Mouse (Mus musculus): ENCODE measurements at regions not wholly inside any gene's neighbourhood (a gene's known extent, or its start where the extent isn't known, plus 50 kb on each side); places are given as distances from the start of the nearest gene placed in this dataset.

GRCm38 (mm10) chr15:67686140-67686539, 1185.4 kb upstream of the Lrrc6 start:
- no peak overlapping the region for H3K4me2 ChIP-seq (ENCODE audit: low read depth)
- no peak for TF ChIP-seq MYOG (IDR thresholded peaks at IDR 0.05; ENCODE audit: control insufficient read depth in 1 of 3, insufficient read depth in 1 of 3, insufficient read length in 2 of 3, low read depth in 2 of 3)
- TF ChIP-seq SRF (IDR thresholded peaks at IDR 0.05; ENCODE audit: control insufficient read depth, insufficient read length, low read depth) = no peak
- TF ChIP-seq POLR2A (IDR thresholded peaks at IDR 0.05; ENCODE audit: insufficient read length, low read depth) = no peak
- no peak for TF ChIP-seq CEBPB (IDR thresholded peaks at IDR 0.05; ENCODE audit: insufficient read depth, poor library complexity, severe bottlenecking)
- TF ChIP-seq USF1 (IDR thresholded peaks at IDR 0.05; ENCODE audit: low read depth) = no peak
- no peak for TF ChIP-seq TCF3 (IDR thresholded peaks at IDR 0.05; ENCODE audit: insufficient read length, low read depth)
- no peak for TF ChIP-seq POLR2AphosphoS2 (IDR thresholded peaks at IDR 0.05; ENCODE audit: insufficient read length, low read depth)
- no peak for TF ChIP-seq MAX (IDR thresholded peaks at IDR 0.05; ENCODE audit: low read depth)
- TF ChIP-seq E2F4 (IDR thresholded peaks at IDR 0.05; ENCODE audit: insufficient read depth) = no peak
- TF ChIP-seq TCF12 (IDR thresholded peaks at IDR 0.05; ENCODE audit: insufficient read depth, poor library complexity, severe bottlenecking) = no peak
- TF ChIP-seq MYOD1 (IDR thresholded peaks at IDR 0.05; ENCODE audit: control insufficient read depth in 1 of 3, insufficient read length in 2 of 3, low read depth in 2 of 3) = no peak
- TF ChIP-seq REST (IDR thresholded peaks at IDR 0.05; ENCODE audit: insufficient read depth, insufficient read length) = no peak
- H3K27me3 ChIP-seq (ENCODE audit: control insufficient read depth, insufficient read depth, insufficient read length) = no peaks in the 10 kb centered on the region
- no peaks in the 10 kb centered on the region for H3K79me2 ChIP-seq (ENCODE audit: control insufficient read depth, insufficient read depth)
- no peak overlapping the region for H3ac ChIP-seq (ENCODE audit: control insufficient read depth, insufficient read length)
- H3K4me3 ChIP-seq = no peak overlapping the region
- H3K36me3 ChIP-seq (ENCODE audit: control insufficient read depth, insufficient read depth) = no peaks in the 10 kb centered on the region

DNA sequence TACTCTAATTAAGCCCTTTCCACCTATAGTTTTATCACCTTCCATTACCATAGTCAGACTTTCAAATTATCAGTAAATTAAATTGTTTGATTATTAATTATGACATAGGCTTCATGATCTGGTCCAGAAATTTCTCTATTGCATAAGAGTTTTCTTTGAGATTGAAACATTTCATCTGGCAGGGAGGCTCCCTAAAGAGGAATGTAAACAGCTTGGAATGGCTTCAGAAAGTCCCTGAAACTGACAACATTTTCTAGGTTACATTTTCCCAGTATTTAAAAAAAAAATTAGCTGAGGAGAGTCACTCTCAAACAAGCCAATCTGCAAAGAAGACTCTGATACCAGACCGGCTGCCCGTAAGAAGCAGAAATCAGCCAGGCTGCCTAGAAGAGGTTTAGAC, 1172.6 kb upstream of the Lrrc6 start:
- no peak overlapping the region for H3K4me2 ChIP-seq (ENCODE audit: low read depth)
- no peaks in the 10 kb centered on the region for H3K36me3 ChIP-seq (ENCODE audit: control insufficient read depth, insufficient read depth)
- H3K79me2 ChIP-seq (ENCODE audit: control insufficient read depth, insufficient read depth) = no peaks in the 10 kb centered on the region
- no peak overlapping the region for H3ac ChIP-seq (ENCODE audit: control insufficient read depth, insufficient read length)
- H3K27me3 ChIP-seq (ENCODE audit: control insufficient read depth, insufficient read depth, insufficient read length) = no peaks in the 10 kb centered on the region
- no peak overlapping the region for H3K4me3 ChIP-seq
- no peak for TF ChIP-seq TCF12 (IDR thresholded peaks at IDR 0.05; ENCODE audit: insufficient read depth, poor library complexity, severe bottlenecking)
- no peak for TF ChIP-seq E2F4 (IDR thresholded peaks at IDR 0.05; ENCODE audit: insufficient read depth)
- TF ChIP-seq MYOD1 (IDR thresholded peaks at IDR 0.05; ENCODE audit: control insufficient read depth in 1 of 3, insufficient read length in 2 of 3, low read depth in 2 of 3) = no peak
- TF ChIP-seq TCF3 (IDR thresholded peaks at IDR 0.05; ENCODE audit: insufficient read length, low read depth) = no peak
- no peak for TF ChIP-seq POLR2AphosphoS2 (IDR thresholded peaks at IDR 0.05; ENCODE audit: insufficient read length, low read depth)

DNA sequence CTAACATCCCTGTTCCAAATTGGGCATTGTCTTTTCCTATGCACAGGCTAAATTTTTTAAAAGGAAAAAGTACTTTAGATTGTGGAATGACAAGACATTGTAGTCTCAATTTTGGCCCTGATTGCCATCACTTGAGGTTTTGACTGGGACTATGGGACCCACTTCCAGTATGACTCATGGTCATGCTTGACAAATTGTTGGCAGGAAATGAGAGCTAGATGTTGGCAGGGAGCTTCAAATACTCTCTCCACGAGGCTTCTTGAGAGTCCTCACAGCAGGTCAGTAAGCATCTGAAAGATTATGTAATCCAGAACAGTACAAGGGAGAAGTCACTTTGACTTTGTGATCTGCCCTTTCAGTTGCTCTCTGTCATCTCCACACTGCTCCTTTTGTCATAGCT, 1135.4 kb upstream of the Lrrc6 start:
- H3K4me2 ChIP-seq (ENCODE audit: low read depth) = no peak overlapping the region
- TF ChIP-seq SRF (IDR thresholded peaks at IDR 0.05; ENCODE audit: control insufficient read depth, insufficient read length, low read depth) (no peak), MAX (IDR thresholded peaks at IDR 0.05; ENCODE audit: low read depth) (no peak), TCF12 (IDR thresholded peaks at IDR 0.05; ENCODE audit: insufficient read depth, poor library complexity, severe bottlenecking) (no peak), POLR2AphosphoS2 (IDR thresholded peaks at IDR 0.05; ENCODE audit: insufficient read length, low read depth) (no peak), TCF3 (IDR thresholded peaks at IDR 0.05; ENCODE audit: insufficient read length, low read depth) (no peak), POLR2A (IDR thresholded peaks at IDR 0.05; ENCODE audit: insufficient read length, low read depth) (no peak), USF1 (IDR thresholded peaks at IDR 0.05; ENCODE audit: low read depth) (no peak), CEBPB (IDR thresholded peaks at IDR 0.05; ENCODE audit: insufficient read depth, poor library complexity, severe bottlenecking) (no peak)
- no peaks in the 10 kb centered on the region for H3K79me2 ChIP-seq (ENCODE audit: control insufficient read depth, insufficient read depth)
- H3K4me3 ChIP-seq = no peak overlapping the region
- no peaks in the 10 kb centered on the region for H3K36me3 ChIP-seq (ENCODE audit: control insufficient read depth, insufficient read depth)
- no peak overlapping the region for H3ac ChIP-seq (ENCODE audit: control insufficient read depth, insufficient read length)
- no peaks in the 10 kb centered on the region for H3K27me3 ChIP-seq (ENCODE audit: control insufficient read depth, insufficient read depth, insufficient read length)

GRCm38 (mm10) chr15:67626704-67627287, 1126.1 kb upstream of the Lrrc6 start:
- TF ChIP-seq POLR2AphosphoS2 (IDR thresholded peaks at IDR 0.05; ENCODE audit: insufficient read length, low read depth) (no peak), TCF3 (IDR thresholded peaks at IDR 0.05; ENCODE audit: insufficient read length, low read depth) (no peak), USF1 (IDR thresholded peaks at IDR 0.05; ENCODE audit: low read depth) (no peak), MYOD1 (IDR thresholded peaks at IDR 0.05; ENCODE audit: control insufficient read depth in 1 of 3, insufficient read length in 2 of 3, low read depth in 2 of 3) (peak in 2 of 3 experiments; percentile 45 to 48), E2F4 (IDR thresholded peaks at IDR 0.05; ENCODE audit: insufficient read depth) (no peak), MYOG (IDR thresholded peaks at IDR 0.05; ENCODE audit: control insufficient read depth in 1 of 3, insufficient read depth in 1 of 3, insufficient read length in 2 of 3, low read depth in 2 of 3) (peak in 1 of 3 experiments; percentile 39)
- H3K27me3 ChIP-seq (ENCODE audit: control insufficient read depth, insufficient read depth, insufficient read length) = no peaks in the 10 kb centered on the region
- H3ac ChIP-seq (ENCODE audit: control insufficient read depth, insufficient read length) = no peak overlapping the region
- no peaks in the 10 kb centered on the region for H3K79me2 ChIP-seq (ENCODE audit: control insufficient read depth, insufficient read depth)
- no peak overlapping the region for H3K4me3 ChIP-seq
- no peak overlapping the region for H3K4me2 ChIP-seq (ENCODE audit: low read depth)
- H3K36me3 ChIP-seq (ENCODE audit: control insufficient read depth, insufficient read depth) = no peaks in the 10 kb centered on the region

- Histone ChIP-seq H3K79me2 (ENCODE audit: control insufficient read depth, insufficient read depth) (no peaks in the 10 kb centered on the region), H3K27me3 (ENCODE audit: control insufficient read depth, insufficient read depth, insufficient read length) (no peaks in the 10 kb centered on the region), H3ac (ENCODE audit: control insufficient read depth, insufficient read length) (no peak overlapping the region), H3K4me2 (ENCODE audit: low read depth) (no peak overlapping the region), H3K36me3 (ENCODE audit: control insufficient read depth, insufficient read depth) (no peaks in the 10 kb centered on the region), H3K4me3 (no peak overlapping the region)
- TF ChIP-seq REST (IDR thresholded peaks at IDR 0.05; ENCODE audit: insufficient read depth, insufficient read length) (no peak), MAX (IDR thresholded peaks at IDR 0.05; ENCODE audit: low read depth) (no peak), MYOG (IDR thresholded peaks at IDR 0.05; ENCODE audit: control insufficient read depth in 1 of 3, insufficient read depth in 1 of 3, insufficient read length in 2 of 3, low read depth in 2 of 3) (no peak), SRF (IDR thresholded peaks at IDR 0.05; ENCODE audit: control insufficient read depth, insufficient read length, low read depth) (no peak), TCF12 (IDR thresholded peaks at IDR 0.05; ENCODE audit: insufficient read depth, poor library complexity, severe bottlenecking) (no peak), POLR2AphosphoS2 (IDR thresholded peaks at IDR 0.05; ENCODE audit: insufficient read length, low read depth) (no peak), E2F4 (IDR thresholded peaks at IDR 0.05; ENCODE audit: insufficient read depth) (no peak)
Observed at GRCm38 (mm10) chr15:67611896-67612295, 1111.2 kb upstream of the Lrrc6 start.

Data from myocyte (in vitro differentiated cells).